Mouse (Mus musculus) testis, adult 2 months (tissue): ENCODE data around the gene Cgn.

Experiments used
- CTCF ChIP-seq: fragments of 200-500 bp; IDR thresholded peaks from 2 replicates; pipeline ENCODE4 v1.5.1; 2012; ENCODE audit warnings: low read depth, mild to moderate bottlenecking, inconsistent platforms, low read length, moderate library complexity; ENCODE audit not compliant: control insufficient read depth, insufficient read depth, insufficient replicate concordance
- POLR2A ChIP-seq: fragments of 200-500 bp; IDR thresholded peaks from 2 replicates; pipeline ENCODE4 v1.6.1; 2012; ENCODE audit warnings: low read depth, mild to moderate bottlenecking, inconsistent platforms, low read length, moderate library complexity; ENCODE audit not compliant: control insufficient read depth

DNA sequence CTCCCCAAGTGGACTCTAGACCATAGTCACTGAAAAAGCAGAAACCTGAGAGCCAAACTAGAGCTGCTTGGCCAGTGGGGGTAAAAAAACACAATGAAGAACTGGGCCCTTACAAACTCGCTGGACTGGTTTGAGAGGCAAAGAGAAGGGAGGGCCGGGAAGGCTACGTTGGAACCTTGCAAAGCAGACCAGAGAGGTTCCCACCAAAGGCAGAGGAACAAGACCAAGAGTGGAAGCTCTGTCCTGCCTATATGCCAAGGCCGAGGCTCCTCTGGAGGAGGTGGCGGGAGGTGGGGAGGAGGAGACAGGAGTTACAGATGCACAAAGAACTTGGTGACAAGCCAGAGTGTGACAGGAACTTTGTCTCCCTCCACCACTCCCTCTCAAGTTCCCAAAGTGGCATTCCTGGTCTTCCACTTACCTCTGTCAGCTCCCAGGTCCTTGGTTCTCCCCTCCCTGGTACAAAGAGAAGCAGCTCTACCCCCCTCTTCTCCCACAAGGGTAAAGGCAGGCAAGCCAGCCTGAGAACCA, 2.1 kb downstream of the Cgn start:
- TF ChIP-seq CTCF: no peak
- peak; percentile 20; the same call in 1 of the 2 replicates for TF ChIP-seq POLR2A
